Mouse (Mus musculus) adrenal gland, postnatal 4 days (tissue): ENCODE measurements around the gene Gm20683. TPM values are rescaled to one million over a fixed set of nuclear protein-coding genes. Genes with fewer than 3 reads are reported as not detected.

ENCODE experiments used
- DNase-seq, 2 experiments: peaks; one replicate each; pipeline ENCODE4 v3.0.0; 2021 to 2022; ENCODE audit warnings: low spot score in 2 of 2, mixed read lengths in 2 of 2
- total RNA-seq, 2 experiments: library from RNA; stranded (reverse); gene quantifications; 2 replicates each; pipeline ENCODE4 v1.2.3; 2021

The Gm20683 gene
- total RNA-seq, 2 experiments from 2014 or later: 13.2 to 15.5 TPM

- no peak for DNase-seq
Observed at GRCm38 (mm10) chr17:25843636-25844395, 2.3 kb upstream of the Gm20683 start.

DNA sequence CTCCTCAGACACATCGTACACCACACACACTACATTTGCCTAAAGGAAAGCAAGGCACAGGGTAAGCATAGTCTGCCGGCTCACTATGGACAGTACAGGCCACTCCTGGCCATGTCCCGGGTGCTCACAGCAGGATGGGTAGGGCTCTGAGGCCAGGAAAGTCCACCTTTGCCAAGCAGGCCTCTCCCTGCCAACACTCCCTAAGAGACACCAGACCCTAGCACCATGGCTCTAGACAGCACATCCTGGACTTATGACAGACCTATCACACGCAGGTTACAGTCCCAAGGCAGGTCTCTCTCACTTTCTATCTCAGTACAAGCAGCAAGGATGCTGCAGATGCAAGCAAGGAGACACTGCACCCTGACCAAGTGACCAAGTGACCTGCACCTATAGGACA, 1.6 kb upstream of the Gm20683 start:
- no peak for DNase-seq

GRCm38 (mm10) chr17:25842509-25842908, 946 bp upstream of the Gm20683 start:
- DNase-seq: no peak

DNA sequence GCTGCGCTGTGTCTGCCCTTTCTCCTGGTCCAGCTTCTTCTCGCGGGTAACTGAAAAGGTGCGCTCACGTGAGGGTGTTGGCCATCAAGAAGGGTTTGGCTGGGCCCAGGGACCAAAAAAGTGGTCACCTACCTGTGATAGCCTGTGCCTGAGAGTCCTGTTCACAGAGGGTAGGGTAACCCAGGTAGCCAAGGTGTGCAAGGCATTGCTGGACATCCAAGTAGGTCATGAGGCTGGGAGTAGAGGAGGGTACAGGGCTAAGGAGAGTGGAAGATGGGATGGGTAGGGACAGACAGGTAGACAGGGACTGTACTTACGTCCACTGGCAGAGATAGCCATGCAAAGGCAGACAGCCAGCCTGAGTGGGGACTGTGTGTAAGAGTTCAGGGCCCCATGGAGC, 1.0 kb downstream of the Gm20683 start:
- no peak for DNase-seq

DNA sequence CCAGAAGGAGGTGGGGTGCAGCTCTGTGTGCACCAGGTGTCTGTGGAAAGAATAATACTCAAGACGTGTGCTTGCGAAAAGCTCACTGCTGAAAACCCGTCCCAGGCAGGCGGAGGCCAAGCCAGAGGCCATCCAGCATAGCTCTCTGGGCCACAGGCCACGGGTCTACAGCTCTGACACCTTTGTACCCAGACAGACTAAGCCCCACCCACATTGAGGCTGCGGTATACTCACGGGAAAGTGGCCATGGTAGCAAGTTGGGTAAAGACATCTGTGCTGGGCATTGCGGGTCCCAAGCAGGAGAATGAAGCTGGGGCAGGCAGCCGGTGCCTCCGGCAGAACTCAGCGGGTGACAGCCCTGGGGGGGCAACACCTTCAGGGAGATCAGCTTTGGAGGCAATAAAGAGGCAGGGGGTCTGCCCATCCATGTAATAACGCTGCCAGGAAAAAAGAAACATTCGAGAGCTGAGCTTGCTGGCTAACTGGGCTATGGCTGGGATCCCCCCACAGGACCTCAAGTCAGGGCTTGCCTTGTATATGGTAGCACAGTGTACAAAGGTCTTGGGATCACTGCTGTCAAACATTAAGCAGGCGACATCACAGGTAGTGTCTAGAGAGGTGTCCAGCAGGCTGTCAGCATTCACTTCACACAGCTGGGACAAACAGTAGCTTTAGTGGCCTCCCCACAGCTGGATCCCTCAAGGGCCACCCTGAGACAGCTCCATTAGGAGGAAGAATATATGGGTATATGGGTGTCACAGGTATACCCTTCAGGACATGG, 1.9 kb downstream of the Gm20683 start:
- no peak for DNase-seq

GRCm38 (mm10) chr17:25838904-25839303, 2.7 kb downstream of the Gm20683 start:
- DNase-seq: no peak

- DNase-seq: no peak
Observed at GRCm38 (mm10) chr17:25837533-25837932, 4.0 kb downstream of the Gm20683 start.

- DNase-seq: peak; percentile 54 to 65
Observed at GRCm38 (mm10) chr17:25837076-25837410, 4.5 kb downstream of the Gm20683 start, which contains the start of gene Rhbdl1. TSS of gene Rhbdl1 (minus strand) at chr17:25837295.

DNA sequence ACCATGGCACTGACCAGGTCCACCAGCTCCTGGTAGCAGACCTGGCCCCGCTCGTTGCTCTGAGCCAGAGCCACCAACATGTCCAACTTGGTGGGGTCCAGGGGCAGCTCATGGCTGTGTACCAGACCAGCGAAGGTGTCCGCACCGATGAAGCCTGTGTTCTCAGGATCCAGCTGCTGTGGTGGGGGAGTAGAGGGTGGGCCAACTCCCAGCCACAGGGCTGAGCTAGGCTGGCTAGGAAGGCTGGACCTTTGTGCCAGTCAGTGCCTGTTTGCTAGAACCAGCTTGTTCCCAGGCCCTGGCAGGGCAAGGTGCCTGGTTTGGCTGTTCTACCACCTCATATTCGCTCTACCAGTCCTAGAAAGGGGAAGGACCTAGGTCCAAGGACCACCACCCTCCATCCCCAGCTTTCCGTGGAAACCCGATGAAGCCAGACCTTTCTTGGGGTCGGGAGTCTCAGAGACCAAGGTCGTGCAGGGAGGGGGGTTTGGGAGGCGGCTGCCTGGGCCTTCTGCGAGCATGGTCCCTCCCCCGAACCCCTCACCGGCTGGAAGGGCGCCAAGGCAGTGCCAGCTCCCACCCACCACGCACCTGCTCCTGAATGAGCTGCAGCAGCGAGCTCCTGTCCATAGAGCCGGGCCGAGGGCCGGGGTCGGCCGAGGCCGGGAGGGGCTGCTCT, 5.0 kb downstream of the Gm20683 start:
- no peak for DNase-seq

GRCm38 (mm10) chr17:25835816-25836215, 5.7 kb downstream of the Gm20683 start:
- DNase-seq: no peak

GRCm38 (mm10) chr17:25835301-25835700, 6.3 kb downstream of the Gm20683 start:
- no peak for DNase-seq

DNA sequence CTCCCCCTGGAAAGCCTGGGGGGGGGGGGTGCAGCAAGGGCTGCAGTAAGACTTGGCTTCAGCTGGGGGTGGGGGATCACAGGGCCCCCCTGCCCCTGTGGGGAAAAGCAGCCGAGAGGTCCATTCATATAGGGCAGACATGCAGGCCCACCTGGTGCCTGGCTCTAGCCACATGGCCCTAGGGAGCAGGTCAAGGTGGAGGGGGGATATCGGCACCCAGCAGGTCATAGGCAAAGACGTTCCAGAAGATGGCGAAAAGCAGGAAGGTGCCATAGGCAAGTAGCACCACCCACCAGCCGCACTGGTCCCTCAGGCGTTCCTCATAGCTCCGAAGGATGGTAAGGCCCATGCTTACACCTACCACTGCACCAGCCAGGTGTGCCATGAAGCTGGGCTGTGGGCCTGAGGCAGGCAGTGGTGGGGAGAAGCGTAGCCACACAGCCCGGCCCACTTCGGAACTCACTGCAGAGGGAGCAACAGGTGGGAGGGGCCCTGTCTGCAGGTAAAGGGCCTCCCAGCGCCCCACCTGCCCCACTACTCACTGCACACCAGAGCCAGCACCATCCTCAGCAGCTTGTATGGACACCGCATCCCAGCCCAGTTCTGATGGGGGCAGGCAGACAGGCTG, 6.9 kb downstream of the Gm20683 start:
- no peak for DNase-seq

GRCm38 (mm10) chr17:25833961-25834594, 7.5 kb downstream of the Gm20683 start:
- no peak for DNase-seq

- peak in 1 of 2 experiments; percentile 62 for DNase-seq
Observed at GRCm38 (mm10) chr17:25833291-25833663, 8.3 kb downstream of the Gm20683 start, which contains the start of gene Stub1. TSS of gene Stub1 (minus strand) at chr17:25833404.

- peak; percentile 97 to 99 for DNase-seq
Observed at GRCm38 (mm10) chr17:25832436-25833290, 8.9 kb downstream of the Gm20683 start.

GRCm38 (mm10) chr17:25831451-25832281, 9.9 kb downstream of the Gm20683 start:
- no peak for DNase-seq

DNA sequence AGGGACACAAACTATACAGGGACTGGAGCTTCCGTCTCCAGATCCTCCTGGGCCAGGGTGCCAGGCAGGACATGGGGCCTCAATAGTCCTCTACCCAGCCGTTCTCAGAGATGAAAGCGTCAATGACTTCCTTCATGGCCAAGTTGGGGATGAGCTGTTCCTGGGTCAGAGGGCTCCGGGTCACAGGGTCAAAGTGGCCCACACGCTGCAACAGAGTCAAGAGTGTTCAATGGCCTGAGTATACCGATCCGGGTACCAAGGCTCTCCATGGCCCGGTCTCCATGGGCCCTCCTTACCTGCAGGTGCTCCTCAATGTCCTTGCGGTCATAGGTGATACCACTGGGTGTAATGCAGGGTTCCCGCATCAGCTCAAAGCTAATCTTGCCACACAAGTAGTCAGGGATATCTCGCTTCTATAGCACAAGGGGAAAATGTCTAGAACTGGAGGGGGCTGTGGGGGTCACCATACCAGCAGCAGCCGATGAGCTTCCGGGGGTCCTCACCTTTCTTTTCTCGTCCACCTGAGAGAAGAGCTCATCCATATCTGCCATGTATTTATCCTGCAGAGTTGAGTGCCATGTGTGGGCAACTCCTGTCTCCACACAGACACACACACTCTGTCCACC, 10.6 kb downstream of the Gm20683 start:
- no peak for DNase-seq

- no peak for DNase-seq
Observed at GRCm38 (mm10) chr17:25830200-25830753, 11.3 kb downstream of the Gm20683 start.
